Mouse (Mus musculus) kidney, postnatal 0 days (tissue): ENCODE data around the gene Ralb. TPM values are rescaled to one million over a fixed set of nuclear protein-coding genes. Genes with fewer than 3 reads are reported as not detected.

ENCODE experiments used
- ATAC-seq: fragments of 200-750 bp; cut with Nextera tagmentation; replicated peaks from 2 replicates; pipeline ENCODE4 v1.8.0; 2017; ENCODE audit warnings: low read depth, moderate number of reproducible peaks, moderate TSS enrichment, moderate library complexity; ENCODE audit not compliant: low FRiP score
- DNase-seq: peaks from one replicate; pipeline ENCODE4 v3.0.0-alpha.2; 2016; ENCODE audit warnings: low spot score
- H3K27ac ChIP-seq: fragments of 300-500 bp; sonication (generic); 2 replicates; pipeline ENCODE4 v1.5.1; 2014; ENCODE audit warnings: mild to moderate bottlenecking
- H3K27me3 ChIP-seq: fragments of 300-500 bp; sonication (generic); 2 replicates; pipeline ENCODE4 v1.6.1; 2014; ENCODE audit warnings: low read length, mixed read lengths; ENCODE audit not compliant: insufficient read depth
- H3K36me3 ChIP-seq: fragments of 300-500 bp; sonication (generic); 2 replicates; pipeline ENCODE4 v1.6.1; 2014; ENCODE audit warnings: low read length, mixed read lengths; ENCODE audit not compliant: insufficient read depth
- H3K4me1 ChIP-seq: fragments of 300-500 bp; sonication (generic); replicated peaks from 2 replicates; pipeline ENCODE4 v1.6.1; 2014; ENCODE audit warnings: antibody characterized with exemption, low read length, mixed read lengths; ENCODE audit not compliant: insufficient read depth
- H3K4me2 ChIP-seq: fragments of 300-500 bp; sonication (generic); 2 replicates; pipeline ENCODE4 v1.6.1; 2014; ENCODE audit warnings: mild to moderate bottlenecking, low read length, moderate library complexity, mixed read lengths
- H3K4me3 ChIP-seq: fragments of 300-500 bp; sonication (generic); replicated peaks from 2 replicates; pipeline ENCODE4 v1.5.1; 2014; ENCODE audit warnings: low read depth, low read length
- H3K9ac ChIP-seq: fragments of 300-500 bp; sonication (generic); 2 replicates; pipeline ENCODE4 v1.6.1; 2014; ENCODE audit warnings: low read depth, low read length
- H3K9me3 ChIP-seq: fragments of 300-500 bp; sonication (generic); replicated peaks from 2 replicates; pipeline ENCODE4 v1.6.1; 2016; ENCODE audit warnings: low read length, inconsistent platforms, mixed read lengths
- CTCF ChIP-seq: IDR thresholded peaks from 2 replicates; pipeline ENCODE4 v1.5.1; 2016; ENCODE audit warnings: antibody characterized with exemption, low read depth, mild to moderate bottlenecking, moderate library complexity
- WGBS: fragments of 180-500 bp; shearing (Covaris S2); extraction: QIAGEN DNeasy Blood & Tissue Kit; methylation state at CpG from one replicate; pipeline ENCODE4 v1.1.7; 2014; 5-methylcytosine and 5-hydroxymethylcytosine counted together
- polyA plus RNA-seq: library from polyadenylated mRNA; unstranded; fragments of >200 nt; fragmentation: Nextera tagmentation; extraction: Ambion mirVana; gene quantifications from 2 replicates; pipeline ENCODE4 v1.2.1, GENCODE M21; 2015

Ralb gene
- polyA plus RNA-seq, 1 experiment from 2014 or later: 129 TPM

DNA sequence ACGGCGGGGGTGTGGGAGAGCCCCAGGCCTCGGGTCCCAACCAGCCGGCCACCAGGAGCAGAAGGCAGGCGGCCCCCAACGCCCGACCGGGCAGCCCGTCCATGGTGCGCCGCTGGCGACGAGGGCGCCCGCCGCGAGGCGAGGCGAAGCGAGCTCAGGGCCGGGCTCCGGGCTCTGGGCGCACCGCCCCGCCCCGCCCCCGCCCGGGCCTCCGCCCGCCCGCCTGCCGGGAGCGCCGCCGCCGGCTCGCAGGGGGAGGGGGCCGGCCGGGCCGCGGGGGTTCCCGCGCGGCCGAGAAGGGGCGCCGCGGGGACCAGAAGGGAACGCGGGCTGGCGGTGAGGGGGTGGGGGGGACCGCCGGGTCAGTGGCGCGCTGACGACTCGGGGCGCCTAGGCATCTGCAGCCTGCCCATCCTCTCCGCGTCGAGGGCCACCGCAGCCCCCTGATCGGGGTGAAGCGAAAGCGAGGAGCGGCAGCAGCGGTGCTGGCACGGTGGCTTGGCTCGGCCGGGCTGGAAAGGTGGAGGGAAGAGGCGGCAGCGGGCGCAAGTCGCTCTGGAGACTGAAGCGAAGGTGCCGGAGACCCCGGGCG is 83.5 kb downstream of the Ralb start:
- Histone ChIP-seq H3K9ac (peak overlapping the region; percentile 49), H3K4me1 (peaks cover 14% of the 10 kb centered on the region), H3K27me3 (peaks cover 55% of the 10 kb centered on the region), H3K27ac (no peak overlapping the region), H3K36me3 (no peaks in the 10 kb centered on the region), H3K4me2 (peak overlapping the region; percentile 98), H3K9me3 (no peaks in the 10 kb centered on the region), H3K4me3 (peak overlapping the region; percentile 57)
- under 1% methylated on average over 48 of the region's 78 CpGs for WGBS
- TF ChIP-seq CTCF: no peak
- DNase-seq (peak; percentile 29), ATAC-seq (0 out of 2 replicates have a peak, but pooled peaks have one; percentile 44)

Other genes with a start within 250 kb of the Ralb start
- 0.40 and 0.55 TPM in 2 replicates for gene Inhbb, start 82.5 kb downstream of the Ralb start, polyA plus RNA-seq
- gene Tmem185b, start 21.4 kb upstream of the Ralb start, polyA plus RNA-seq: 30.6 and 34.6 TPM in 2 replicates
- gene Epb41l5, start 144.2 kb upstream of the Ralb start, polyA plus RNA-seq: 50.9 and 56.5 TPM in 2 replicates